Mouse (Mus musculus) left cerebral cortex, postnatal 4 days (tissue): Measurements from ENCODE around the gene Inpp5b. TPM values are rescaled to one million over a fixed set of nuclear protein-coding genes. Genes with fewer than 3 reads are reported as not detected.
"Not testable (repeated sequence)": the region's sequence is repeated elsewhere in the genome, so short reads cannot be mapped to it uniquely, and the experiment has no call there.

Experiments used
- DNase-seq: peaks from one replicate; pipeline ENCODE4 v3.0.0-alpha.2; 2022
- intact Hi-C: fragments of 180-260 bp; cut with DNase I; formaldehyde crosslinking; loops from one replicate; pipeline ENCODE4 v1.15.1; 2025
- total RNA-seq, 2 experiments: library from RNA; stranded (reverse); gene quantifications; 2 replicates each; pipeline ENCODE4 v1.2.3; 2021

Gene Inpp5b
- total RNA-seq, 2 experiments from 2014 or later = 30.4 to 33.6 TPM

- intact Hi-C loops = no loop called here
- DNase-seq = peak; percentile 72
These were observed 32.9 kb upstream of the Inpp5b start for GRCm38 (mm10) chr4:124708518-124709477.

- intact Hi-C loops = no loop called here
- no peak for DNase-seq
These were observed 31.6 kb upstream of the Inpp5b start for GRCm38 (mm10) chr4:124709961-124710446.

GRCm38 (mm10) chr4:124710776-124711291, 30.8 kb upstream of the Inpp5b start:
- DNase-seq = no peak
- intact Hi-C loops = no loop called here

- DNase-seq = no peak
- intact Hi-C loops = no loop called here
These were observed 29.0 kb upstream of the Inpp5b start for GRCm38 (mm10) chr4:124712618-124713017.

- DNase-seq, intact Hi-C loops: not testable (repeated sequence)
These were observed 27.8 kb upstream of the Inpp5b start for GRCm38 (mm10) chr4:124713850-124714249.

- DNase-seq = peak; percentile 95
- intact Hi-C loops = no loop called here
These were observed 26.8 kb upstream of the Inpp5b start, which contains the start of gene Sf3a3 for GRCm38 (mm10) chr4:124714545-124715481. TSS of gene Sf3a3 (plus strand) at chr4:124714776.

- no peak for DNase-seq
- intact Hi-C loops = no loop called here
These were observed 22.5 kb upstream of the Inpp5b start for GRCm38 (mm10) chr4:124719101-124719500.

- intact Hi-C loops = loop anchor here (10.0 kb wide), 1 partner anchor 69 kb away; no protein-coding TSS in a partner anchor
These were observed 15.5 kb upstream of the Inpp5b start for GRCm38 (mm10) chr4:124726121-124726520.

GRCm38 (mm10) chr4:124736952-124737351, 4.7 kb upstream of the Inpp5b start:
- intact Hi-C loops = no loop called here
- no peak for DNase-seq

More at GRCm38 (mm10) chr4:124726121-124726520, 15.5 kb upstream of the Inpp5b start:
- no peak for DNase-seq

- intact Hi-C loops = no loop called here
- DNase-seq = no peak
These were observed 4.2 kb upstream of the Inpp5b start for GRCm38 (mm10) chr4:124737486-124737885.

GRCm38 (mm10) chr4:124738013-124738412, 3.6 kb upstream of the Inpp5b start:
- intact Hi-C loops = no loop called here
- DNase-seq = no peak

- intact Hi-C loops = no loop called here
- no peak for DNase-seq
These were observed 2.9 kb upstream of the Inpp5b start for GRCm38 (mm10) chr4:124738783-124739182.

- DNase-seq = no peak
- intact Hi-C loops = no loop called here
These were observed 1.2 kb downstream of the Inpp5b start for GRCm38 (mm10) chr4:124742839-124743238.

GRCm38 (mm10) chr4:124746577-124746976, 4.9 kb downstream of the Inpp5b start:
- DNase-seq = no peak
- intact Hi-C loops = no loop called here

- no peak for DNase-seq
- intact Hi-C loops = no loop called here
These were observed 6.2 kb downstream of the Inpp5b start for GRCm38 (mm10) chr4:124747851-124748250.

- peak; percentile 97 for DNase-seq
These were observed 9.9 kb downstream of the Inpp5b start for GRCm38 (mm10) chr4:124751300-124752250.

GRCm38 (mm10) chr4:124752281-124753199, 10.9 kb downstream of the Inpp5b start:
- no peak for DNase-seq
- intact Hi-C loops = no loop called here

More at GRCm38 (mm10) chr4:124751300-124752250, 9.9 kb downstream of the Inpp5b start:
- intact Hi-C loops = no loop called here

- DNase-seq = no peak
- intact Hi-C loops = no loop called here
These were observed 13.9 kb downstream of the Inpp5b start for GRCm38 (mm10) chr4:124755526-124755925.
